Mouse (Mus musculus) spleen, adult 2 months (tissue): ENCODE data around the gene Egln3. TPM values are rescaled to one million over a fixed set of nuclear protein-coding genes. Genes with fewer than 3 reads are reported as not detected.

Source experiments
- DNase-seq, 2 experiments: peaks; one replicate each; pipeline versions ENCODE4 v3.0.0 to v3.0.0-alpha.2; 2012 to 2021; ENCODE audit warnings: low spot score in 2 of 2, low read depth in 1 of 2
- H3K27ac ChIP-seq: fragments of 200-500 bp; 2 replicates; pipeline ENCODE4 v1.5.1; 2012; ENCODE audit warnings: low read length, inconsistent platforms; ENCODE audit not compliant: insufficient read depth
- H3K27me3 ChIP-seq: fragments of 200-500 bp; 2 replicates; pipeline ENCODE4 v1.6.1; 2012; ENCODE audit warnings: mild to moderate bottlenecking, moderate library complexity, low read length, inconsistent platforms; ENCODE audit not compliant: control insufficient read depth, insufficient read depth
- H3K36me3 ChIP-seq: fragments of 200-500 bp; 2 replicates; pipeline ENCODE4 v1.6.1; 2012; ENCODE audit warnings: mild to moderate bottlenecking, low read length, inconsistent platforms; ENCODE audit not compliant: control insufficient read depth, insufficient read depth
- H3K4me1 ChIP-seq: fragments of 200-500 bp; 2 replicates; pipeline ENCODE4 v1.6.1; 2011; ENCODE audit warnings: inconsistent platforms; ENCODE audit not compliant: control insufficient read depth, insufficient read depth, insufficient read length
- H3K4me3 ChIP-seq: fragments of 200-500 bp; 2 replicates; pipeline ENCODE4 v1.5.1; 2011; ENCODE audit warnings: mild to moderate bottlenecking, inconsistent platforms; ENCODE audit not compliant: insufficient read depth, insufficient read length; ENCODE audit errors: extremely low read depth
- CTCF ChIP-seq: fragments of 200-500 bp; IDR thresholded peaks from 2 replicates; pipeline ENCODE4 v1.5.1; 2011; ENCODE audit warnings: mild to moderate bottlenecking, inconsistent platforms; ENCODE audit not compliant: insufficient read depth, insufficient read length, insufficient replicate concordance; ENCODE audit errors: extremely low read depth
- POLR2A ChIP-seq: fragments of 200-500 bp; IDR thresholded peaks from 2 replicates; pipeline ENCODE4 v1.6.1; 2011; ENCODE audit warnings: low read depth, low read length, inconsistent platforms
- WGBS: fragments of 180-500 bp; shearing (Covaris S2); methylation state at CpG from one replicate; pipeline ENCODE4 v1.1.7; 2018; 5-methylcytosine and 5-hydroxymethylcytosine counted together
- polyA plus RNA-seq: library from polyadenylated mRNA; depleted of rRNA; stranded (reverse); fragments of >200 nt; gene quantifications from 2 replicates; pipeline ENCODE4 v1.2.3, GENCODE M21; 2012; rRNA removed

Gene Egln3
- 0.62 and 1.3 TPM in 2 replicates for polyA plus RNA-seq

- WGBS = under 1% methylated on average over 25 of the region's 25 CpGs
- no peak within 1 kb of the TSS for H3K27ac ChIP-seq
- H3K4me1 ChIP-seq = peaks cover 8% of the 10 kb centered on the region
- peak in 1 of 2 experiments; percentile 77 for DNase-seq
- peaks cover 6% of the 10 kb centered on the region for H3K27me3 ChIP-seq
- TF ChIP-seq CTCF = no peak
- no peaks in the 10 kb centered on the region for H3K36me3 ChIP-seq
- H3K4me3 ChIP-seq = peak within 1 kb of the TSS; percentile 63
These were observed at the start of gene Egln3 for GRCm38 (mm10) chr12:54203656-54204045. Gene Egln3 (minus strand): TSS chr12:54203860.

- no peak overlapping the region for H3K27ac ChIP-seq
- DNase-seq = no peak
- no peaks in the 10 kb centered on the region for H3K4me1 ChIP-seq
- no peaks in the 10 kb centered on the region for H3K36me3 ChIP-seq
- no peaks in the 10 kb centered on the region for H3K27me3 ChIP-seq
- H3K4me3 ChIP-seq = no peak overlapping the region
- no peak for TF ChIP-seq POLR2A
- no peak for TF ChIP-seq CTCF
- WGBS = 39% methylated on average over 4 of the region's 4 CpGs
These were observed 49.8 kb upstream of the Egln3 start for GRCm38 (mm10) chr12:54253449-54253848.

GRCm38 (mm10) chr12:54251942-54252400 lies 48.3 kb upstream of the Egln3 start:
- Histone ChIP-seq H3K4me1 (no peaks in the 10 kb centered on the region), H3K27ac (no peak overlapping the region), H3K36me3 (no peaks in the 10 kb centered on the region), H3K4me3 (no peak overlapping the region), H3K27me3 (no peaks in the 10 kb centered on the region)
- no peak for DNase-seq
- WGBS = 85% methylated on average over 9 of the region's 9 CpGs
- TF ChIP-seq POLR2A (no peak), CTCF (no peak)

GRCm38 (mm10) chr12:54247835-54248234 lies 44.2 kb upstream of the Egln3 start:
- WGBS = 86% methylated on average over 7 of the region's 7 CpGs
- no peak overlapping the region for H3K27ac ChIP-seq
- DNase-seq = no peak
- H3K27me3 ChIP-seq = no peaks in the 10 kb centered on the region
- TF ChIP-seq POLR2A = no peak
- no peak for TF ChIP-seq CTCF
- H3K4me3 ChIP-seq = no peak overlapping the region
- H3K36me3 ChIP-seq = no peaks in the 10 kb centered on the region
- no peaks in the 10 kb centered on the region for H3K4me1 ChIP-seq

GRCm38 (mm10) chr12:54243158-54243557 lies 39.5 kb upstream of the Egln3 start:
- TF ChIP-seq CTCF = no peak
- Histone ChIP-seq H3K27ac (no peak overlapping the region), H3K4me1 (no peaks in the 10 kb centered on the region), H3K27me3 (no peaks in the 10 kb centered on the region), H3K36me3 (no peaks in the 10 kb centered on the region), H3K4me3 (no peak overlapping the region)
- no peak for DNase-seq
- WGBS = 91% methylated on average over 5 of the region's 5 CpGs

- Histone ChIP-seq H3K36me3 (no peaks in the 10 kb centered on the region), H3K4me1 (no peaks in the 10 kb centered on the region), H3K27ac (no peak overlapping the region), H3K27me3 (no peaks in the 10 kb centered on the region), H3K4me3 (no peak overlapping the region)
- 87% methylated on average over 6 of the region's 6 CpGs for WGBS
- DNase-seq = no peak
- TF ChIP-seq CTCF (no peak), POLR2A (no peak)
These were observed 38.3 kb upstream of the Egln3 start for GRCm38 (mm10) chr12:54241976-54242375.

GRCm38 (mm10) chr12:54233794-54234193 lies 30.1 kb upstream of the Egln3 start:
- Histone ChIP-seq H3K36me3 (no peaks in the 10 kb centered on the region), H3K4me3 (no peak overlapping the region), H3K27ac (no peak overlapping the region), H3K4me1 (no peaks in the 10 kb centered on the region), H3K27me3 (no peaks in the 10 kb centered on the region)
- TF ChIP-seq POLR2A (no peak), CTCF (no peak)
- no peak for DNase-seq
- WGBS = 89% methylated on average over 6 of the region's 6 CpGs

GRCm38 (mm10) chr12:54232996-54233603 lies 29.4 kb upstream of the Egln3 start:
- no peak for DNase-seq
- no peak for TF ChIP-seq POLR2A
- TF ChIP-seq CTCF = no peak
- H3K27me3 ChIP-seq = no peaks in the 10 kb centered on the region
- H3K36me3 ChIP-seq = no peaks in the 10 kb centered on the region
- 89% methylated on average over 7 of the region's 7 CpGs for WGBS
- H3K4me3 ChIP-seq = no peak overlapping the region
- no peaks in the 10 kb centered on the region for H3K4me1 ChIP-seq
- H3K27ac ChIP-seq = no peak overlapping the region
